Mouse (Mus musculus) embryonic facial prominence, embryonic 13.5 days (tissue): Measurements from ENCODE around the gene Capn1. TPM values are rescaled to one million over a fixed set of nuclear protein-coding genes. Genes with fewer than 3 reads are reported as not detected.

ENCODE experiments used
- ATAC-seq: fragments of 200-750 bp; cut with Nextera tagmentation; 2 replicates; pipeline ENCODE4 v1.8.0; 2017; ENCODE audit warnings: low read depth; ENCODE audit not compliant: insufficient number of reproducible peaks, insufficient read depth, low FRiP score, low TSS enrichment
- H3K27ac ChIP-seq: fragments of 300-500 bp; sonication (generic); 2 replicates; pipeline ENCODE4 v1.5.1; 2015; ENCODE audit warnings: moderate library complexity, mild to moderate bottlenecking, inconsistent platforms
- H3K27me3 ChIP-seq: fragments of 300-500 bp; sonication (generic); 2 replicates; pipeline ENCODE4 v1.6.1; 2015; ENCODE audit warnings: mild to moderate bottlenecking, inconsistent platforms
- H3K36me3 ChIP-seq: fragments of 300-500 bp; sonication (generic); 2 replicates; pipeline ENCODE4 v1.6.1; 2015; ENCODE audit warnings: mild to moderate bottlenecking, inconsistent platforms
- H3K4me1 ChIP-seq: fragments of 300-500 bp; sonication (generic); 2 replicates; pipeline ENCODE4 v1.6.1; 2015; ENCODE audit warnings: inconsistent platforms
- H3K4me2 ChIP-seq: fragments of 300-500 bp; sonication (generic); 2 replicates; pipeline ENCODE4 v1.6.1; 2015; ENCODE audit warnings: moderate library complexity, mild to moderate bottlenecking, inconsistent platforms
- H3K4me3 ChIP-seq: fragments of 300-500 bp; sonication (generic); 2 replicates; pipeline ENCODE4 v1.5.1; 2015; ENCODE audit warnings: mild to moderate bottlenecking, inconsistent platforms
- H3K9ac ChIP-seq: fragments of 300-500 bp; sonication (generic); 2 replicates; pipeline ENCODE4 v1.6.1; 2015; ENCODE audit warnings: mild to moderate bottlenecking, inconsistent platforms
- H3K9me3 ChIP-seq: fragments of 300-500 bp; sonication (generic); 2 replicates; pipeline ENCODE4 v1.6.1; 2016; ENCODE audit warnings: inconsistent platforms
- WGBS: fragments of 180-500 bp; shearing (Covaris S2); methylation state at CpG from one replicate; pipeline ENCODE4 v1.1.7; 2015; ENCODE audit warnings: mixed read lengths; 5-methylcytosine and 5-hydroxymethylcytosine counted together
- polyA plus RNA-seq: library from polyadenylated mRNA; unstranded; fragments of >200 nt; fragmentation: Nextera tagmentation; extraction: Ambion mirVana; gene quantifications from 2 replicates; pipeline ENCODE4 v1.2.1, GENCODE M21; 2015

Capn1 gene
- polyA plus RNA-seq, 1 experiment from 2014 or later, result 10.3 TPM

GRCm38 (mm10) chr19:6009137-6009536 lies 6.6 kb downstream of the Capn1 start:
- H3K4me3 ChIP-seq, result no peak overlapping the region
- 78% methylated on average over 8 of the region's 8 CpGs for WGBS
- H3K9ac ChIP-seq, result no peak overlapping the region
- no peaks in the 10 kb centered on the region; the same call in 1 of the 2 replicates for H3K27me3 ChIP-seq
- no peaks in the 10 kb centered on the region for H3K9me3 ChIP-seq
- peaks cover 26% of the 10 kb centered on the region for H3K36me3 ChIP-seq
- no peak for ATAC-seq
- H3K4me1 ChIP-seq, result peaks cover 6% of the 10 kb centered on the region
- no peak overlapping the region for H3K4me2 ChIP-seq
- no peak overlapping the region for H3K27ac ChIP-seq

GRCm38 (mm10) chr19:6007013-6007412 lies 8.7 kb downstream of the Capn1 start:
- H3K9ac ChIP-seq, result no peak overlapping the region
- H3K4me3 ChIP-seq, result no peak overlapping the region
- no peak for ATAC-seq
- WGBS, result 77% methylated on average over 13 of the region's 13 CpGs
- H3K27ac ChIP-seq, result no peak overlapping the region
- H3K9me3 ChIP-seq, result no peaks in the 10 kb centered on the region
- H3K27me3 ChIP-seq, result no peaks in the 10 kb centered on the region
- H3K36me3 ChIP-seq, result peaks cover 26% of the 10 kb centered on the region
- no peaks in the 10 kb centered on the region for H3K4me1 ChIP-seq
- no peak overlapping the region for H3K4me2 ChIP-seq

- Histone ChIP-seq H3K4me1 (no peaks in the 10 kb centered on the region), H3K9me3 (no peaks in the 10 kb centered on the region), H3K4me2 (no peak overlapping the region), H3K36me3 (peaks cover 26% of the 10 kb centered on the region), H3K4me3 (no peak overlapping the region), H3K27ac (no peak overlapping the region), H3K9ac (no peak overlapping the region), H3K27me3 (no peaks in the 10 kb centered on the region)
- WGBS, result 59% methylated on average over 11 of the region's 11 CpGs
- no peak for ATAC-seq
These were observed 10.2 kb downstream of the Capn1 start for GRCm38 (mm10) chr19:6005541-6005940.

GRCm38 (mm10) chr19:5999969-6000368 lies 15.7 kb downstream of the Capn1 start:
- no peak overlapping the region for H3K27ac ChIP-seq
- no peaks in the 10 kb centered on the region for H3K9me3 ChIP-seq
- ATAC-seq, result no peak
- 0 out of 2 replicates have a peak, but pooled peaks cover 10% of the 10 kb centered on the region for H3K36me3 ChIP-seq
- H3K4me2 ChIP-seq, result no peak overlapping the region
- no peaks in the 10 kb centered on the region for H3K4me1 ChIP-seq
- no peak overlapping the region for H3K9ac ChIP-seq
- H3K27me3 ChIP-seq, result no peaks in the 10 kb centered on the region
- WGBS, result 77% methylated on average over 5 of the region's 5 CpGs
- H3K4me3 ChIP-seq, result no peak overlapping the region

GRCm38 (mm10) chr19:5998180-5998579 lies 17.5 kb downstream of the Capn1 start:
- ATAC-seq, result no peak
- no peaks in the 10 kb centered on the region for H3K27me3 ChIP-seq
- H3K4me1 ChIP-seq, result no peaks in the 10 kb centered on the region
- 78% methylated on average over 3 of the region's 3 CpGs for WGBS
- no peak overlapping the region for H3K4me2 ChIP-seq
- 0 out of 2 replicates have a peak, but pooled peaks cover 13% of the 10 kb centered on the region for H3K36me3 ChIP-seq
- H3K27ac ChIP-seq, result no peak overlapping the region
- no peak overlapping the region for H3K9ac ChIP-seq
- no peak overlapping the region for H3K4me3 ChIP-seq
- H3K9me3 ChIP-seq, result no peaks in the 10 kb centered on the region

GRCm38 (mm10) chr19:5994711-5995110 lies 21.0 kb downstream of the Capn1 start:
- H3K4me1 ChIP-seq, result peaks cover 1% of the 10 kb centered on the region; the same call in 1 of the 2 replicates
- peaks cover 25% of the 10 kb centered on the region for H3K36me3 ChIP-seq
- no peaks in the 10 kb centered on the region for H3K9me3 ChIP-seq
- H3K4me3 ChIP-seq, result no peak overlapping the region
- no peak overlapping the region for H3K4me2 ChIP-seq
- no peak overlapping the region for H3K27ac ChIP-seq
- 77% methylated on average over 14 of the region's 14 CpGs for WGBS
- H3K9ac ChIP-seq, result no peak overlapping the region
- H3K27me3 ChIP-seq, result no peaks in the 10 kb centered on the region
- no peak for ATAC-seq

GRCm38 (mm10) chr19:5992012-5992411 lies 23.7 kb downstream of the Capn1 start:
- Histone ChIP-seq H3K27me3 (no peaks in the 10 kb centered on the region), H3K4me3 (no peak overlapping the region), H3K9me3 (no peaks in the 10 kb centered on the region), H3K27ac (no peak overlapping the region), H3K4me2 (no peak overlapping the region), H3K36me3 (peaks cover 18% of the 10 kb centered on the region), H3K4me1 (peaks cover 12% of the 10 kb centered on the region), H3K9ac (no peak overlapping the region)
- no peak for ATAC-seq
- 81% methylated on average over 7 of the region's 7 CpGs for WGBS

GRCm38 (mm10) chr19:5991467-5991866 lies 24.2 kb downstream of the Capn1 start:
- ATAC-seq, result no peak
- H3K4me3 ChIP-seq, result no peak overlapping the region
- H3K9me3 ChIP-seq, result no peaks in the 10 kb centered on the region
- peaks cover 12% of the 10 kb centered on the region for H3K4me1 ChIP-seq
- no peak overlapping the region for H3K9ac ChIP-seq
- H3K4me2 ChIP-seq, result no peak overlapping the region
- no peaks in the 10 kb centered on the region for H3K27me3 ChIP-seq
- H3K36me3 ChIP-seq, result peaks cover 18% of the 10 kb centered on the region
- WGBS, result 85% methylated on average over 7 of the region's 7 CpGs
- H3K27ac ChIP-seq, result no peak overlapping the region

- 53% methylated on average over 1 of the region's 1 CpGs for WGBS
- Histone ChIP-seq H3K4me1 (peaks cover 12% of the 10 kb centered on the region), H3K4me2 (no peak overlapping the region), H3K9me3 (no peaks in the 10 kb centered on the region), H3K27me3 (no peaks in the 10 kb centered on the region), H3K36me3 (peaks cover 17% of the 10 kb centered on the region), H3K4me3 (no peak overlapping the region), H3K9ac (no peak overlapping the region), H3K27ac (no peak overlapping the region)
- no peak for ATAC-seq
These were observed 24.8 kb downstream of the Capn1 start for GRCm38 (mm10) chr19:5990921-5991320.

GRCm38 (mm10) chr19:5990033-5990432 lies 25.7 kb downstream of the Capn1 start:
- H3K27ac ChIP-seq, result no peak overlapping the region
- WGBS, result 93% methylated on average over 12 of the region's 12 CpGs
- no peaks in the 10 kb centered on the region for H3K9me3 ChIP-seq
- H3K4me1 ChIP-seq, result peaks cover 12% of the 10 kb centered on the region
- peaks cover 15% of the 10 kb centered on the region for H3K36me3 ChIP-seq
- ATAC-seq, result no peak
- no peaks in the 10 kb centered on the region for H3K27me3 ChIP-seq
- H3K4me3 ChIP-seq, result no peak overlapping the region
- H3K4me2 ChIP-seq, result no peak overlapping the region
- H3K9ac ChIP-seq, result no peak overlapping the region

GRCm38 (mm10) chr19:5989585-5989984 lies 26.1 kb downstream of the Capn1 start:
- Histone ChIP-seq H3K27me3 (no peaks in the 10 kb centered on the region), H3K9me3 (no peaks in the 10 kb centered on the region), H3K4me2 (peak overlapping the region; percentile 48; the same call in 1 of the 2 replicates), H3K36me3 (peaks cover 15% of the 10 kb centered on the region), H3K4me1 (peaks cover 12% of the 10 kb centered on the region), H3K4me3 (no peak overlapping the region), H3K27ac (peak overlapping the region; percentile 71; the same call in 1 of the 2 replicates), H3K9ac (no peak overlapping the region)
- ATAC-seq, result no peak
- WGBS, result 67% methylated on average over 6 of the region's 6 CpGs

GRCm38 (mm10) chr19:5988815-5989452 lies 26.8 kb downstream of the Capn1 start:
- 0 out of 2 replicates have a peak, but pooled peaks have one; percentile 23 for ATAC-seq
- Histone ChIP-seq H3K27me3 (no peaks in the 10 kb centered on the region), H3K36me3 (peaks cover 15% of the 10 kb centered on the region), H3K4me3 (peak overlapping the region; percentile 20; the same call in 1 of the 2 replicates), H3K9ac (peak overlapping the region; percentile 64), H3K9me3 (no peaks in the 10 kb centered on the region), H3K27ac (peak overlapping the region; percentile 71), H3K4me2 (peak overlapping the region; percentile 48), H3K4me1 (peaks cover 12% of the 10 kb centered on the region)
- WGBS, result 6% methylated on average over 13 of the region's 13 CpGs
